Mouse (Mus musculus): ENCODE results near the gene Dnttip1. TPM values are rescaled to one million over a fixed set of nuclear protein-coding genes. Genes with fewer than 3 reads are reported as not detected.

The Dnttip1 gene
- total and polyA plus RNA-seq, 3 experiments: 20.6 to 59.9 TPM; not detected in 1

DNA sequence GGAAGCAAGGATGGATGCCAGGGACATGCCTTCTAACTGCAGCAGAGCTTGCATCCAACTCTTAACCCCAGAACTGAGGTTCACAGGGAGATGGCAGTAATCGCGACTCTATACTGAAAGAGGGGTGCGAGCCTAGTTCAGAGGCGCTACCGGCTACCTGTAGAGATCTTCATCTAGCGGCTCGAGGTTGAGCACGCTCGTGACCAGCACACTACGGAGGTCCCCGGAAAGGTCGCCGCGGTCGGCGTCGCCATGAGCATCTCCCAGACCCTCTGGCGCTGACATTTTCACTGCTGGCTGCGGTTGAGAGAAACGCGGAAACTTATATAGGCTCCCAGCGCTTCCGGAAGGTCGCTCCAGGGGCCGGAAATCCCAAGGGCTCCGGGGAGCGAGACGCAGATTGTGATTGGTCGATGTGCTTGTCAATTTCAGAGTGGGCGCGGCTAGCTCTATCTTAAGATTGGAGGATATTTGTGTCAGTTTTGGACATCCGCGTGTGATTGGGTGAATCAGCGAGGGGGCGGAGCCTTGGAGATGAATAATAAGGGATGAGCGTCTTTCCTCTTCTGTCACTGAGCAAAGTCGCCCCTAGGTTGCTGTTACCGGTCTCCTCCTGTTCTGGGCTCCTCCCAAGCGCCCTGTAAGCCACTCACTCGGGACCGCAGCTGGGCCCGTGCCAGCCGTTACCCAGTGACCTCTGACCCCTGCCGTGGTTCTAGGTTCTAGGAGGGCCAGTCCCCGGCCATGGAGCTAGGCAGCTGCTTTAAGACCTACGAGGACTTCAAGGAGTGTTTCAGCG, 58.9 kb downstream of the Dnttip1 start, which contains the start of the genes Acot8 and Zswim3:
Acot8 (minus strand) TSS at position 350 of the 799 bp plus-strand sequence.
Zswim3 (plus strand) TSS at position 566 of the 799 bp plus-strand sequence.
- peak; percentile 100 for DNase-seq (ENCODE audit: low read depth, low spot score)
- Histone ChIP-seq H3K36me3 (ENCODE audit: control insufficient read depth in 1 of 2, insufficient read depth in 2 of 2, low read length in 2 of 2) (peaks cover 0 to 18% of the 10 kb centered on the region in 2 experiments; a peak in 3 of 4 replicates), H3K27ac (ENCODE audit: control insufficient read depth, low read depth, low read length) (peak within 1 kb of the TSS; percentile 97), H3K4me1 (ENCODE audit: control insufficient read depth in 1 of 2, insufficient read depth in 2 of 2, low read length in 2 of 2) (peaks cover 7 to 17% of the 10 kb centered on the region in 2 experiments; a peak in 3 of 4 replicates), H3K27me3 (ENCODE audit: control insufficient read depth in 1 of 2, insufficient read depth in 2 of 2, low read length in 2 of 2) (no peaks in the 10 kb centered on the region), H3K79me2 (ENCODE audit: control insufficient read depth, insufficient read depth, low read length, poor library complexity) (peaks cover 30% of the 10 kb centered on the region), H3K9ac (ENCODE audit: control insufficient read depth, low read depth, low read length, poor library complexity, severe bottlenecking) (peak within 1 kb of the TSS; percentile 90), H3K9me3 (replicated peaks; ENCODE audit: insufficient read depth, low read length) (no peaks in the 10 kb centered on the region), H3K4me3 (ENCODE audit: control insufficient read depth in 1 of 2, insufficient read depth in 1 of 2, low read depth in 2 of 2, low read length in 2 of 2) (peak within 1 kb of the TSS; percentile 71 to 90)
- TF ChIP-seq POLR2AphosphoS5 (IDR thresholded peaks at IDR 0.05; ENCODE audit: borderline replicate concordance, low read depth, low read length): peak; percentile 31; the same call in 1 of the 2 replicates
- TF ChIP-seq ZMIZ1 (IDR thresholded peaks at IDR 0.05; ENCODE audit: low read depth, low read length): peak; percentile 98
- TF ChIP-seq TCF12 (IDR thresholded peaks at IDR 0.05; ENCODE audit: low read depth, low read length): peak; percentile 7; the same call in 1 of the 2 replicates
- peak; percentile 98 for TF ChIP-seq TBP (IDR thresholded peaks at IDR 0.05; ENCODE audit: low read depth, low read length)
- TF ChIP-seq POLR2A (IDR thresholded peaks at IDR 0.05; ENCODE audit: control insufficient read depth in 1 of 2, insufficient read depth in 1 of 2, low read depth in 1 of 2, low read length in 2 of 2, poor library complexity in 1 of 2): peak; percentile 87 to 99
- TF ChIP-seq ZKSCAN1 (IDR thresholded peaks at IDR 0.05; ENCODE audit: low read depth, low read length): no peak
- no peak for TF ChIP-seq MAX (IDR thresholded peaks at IDR 0.05; ENCODE audit: low read length)
- no peak for TF ChIP-seq SMC3 (IDR thresholded peaks at IDR 0.05; ENCODE audit: low read depth, low read length)
- no peak for TF ChIP-seq USF1 (IDR thresholded peaks at IDR 0.05; ENCODE audit: low read depth, low read length)
- peak; percentile 97 for TF ChIP-seq POLR2AphosphoS2 (IDR thresholded peaks at IDR 0.05; ENCODE audit: low read length)
- peak; percentile 62; the same call in 1 of the 2 replicates for TF ChIP-seq MYC (IDR thresholded peaks at IDR 0.05; ENCODE audit: low read depth, low read length)
- TF ChIP-seq MXI1 (IDR thresholded peaks at IDR 0.05; ENCODE audit: low read depth, low read length): peak; percentile 82
- 0 out of 2 replicates have a peak, but pooled peaks have one; percentile 39 for TF ChIP-seq NRF1 (IDR thresholded peaks at IDR 0.05; ENCODE audit: insufficient read depth, low read depth, low read length, poor library complexity, severe bottlenecking)
- no peak; the same call in 1 of the 2 replicates for TF ChIP-seq KAT2A (conservative IDR thresholded peaks at IDR 0.05; ENCODE audit: low read depth, low read length)
- TF ChIP-seq CHD2 (IDR thresholded peaks at IDR 0.05; ENCODE audit: low read length): peak; percentile 93
- peak; percentile 8; the same call in 1 of the 2 replicates for TF ChIP-seq ETS1 (IDR thresholded peaks at IDR 0.05; ENCODE audit: low read depth, low read length)
- TF ChIP-seq GABPA (IDR thresholded peaks at IDR 0.05; ENCODE audit: low read depth, low read length): no peak
- TF ChIP-seq CHD1 (IDR thresholded peaks at IDR 0.05; ENCODE audit: low read depth, low read length): no peak
- TF ChIP-seq NELFE (IDR thresholded peaks at IDR 0.05; ENCODE audit: low read depth, low read length): peak; percentile 99
- peak; percentile 92 for TF ChIP-seq ELF1 (IDR thresholded peaks at IDR 0.05; ENCODE audit: low read depth, low read length)
- peak; percentile 54; the same call in 1 of the 2 replicates for TF ChIP-seq MAZ (IDR thresholded peaks at IDR 0.05; ENCODE audit: low read depth, low read length)
- peak; percentile 83; the same call in 1 of the 2 replicates for TF ChIP-seq SIN3A (IDR thresholded peaks at IDR 0.05; ENCODE audit: low read length)
- peak; percentile 71 for TF ChIP-seq MYB (IDR thresholded peaks at IDR 0.05; ENCODE audit: low read depth, low read length)
- no peak for TF ChIP-seq ZC3H11A (IDR thresholded peaks at IDR 0.05; ENCODE audit: low read depth, low read length)
- no peak for TF ChIP-seq MEF2A (IDR thresholded peaks at IDR 0.05; ENCODE audit: extremely low read depth, insufficient replicate concordance, low read depth, low read length, poor library complexity, severe bottlenecking)
- TF ChIP-seq ZNF384 (IDR thresholded peaks at IDR 0.05; ENCODE audit: low read depth, low read length): no peak
- TF ChIP-seq HCFC1 (IDR thresholded peaks at IDR 0.05; ENCODE audit: low read depth, low read length): peak; percentile 89
- TF ChIP-seq MAFK (IDR thresholded peaks at IDR 0.05; ENCODE audit: borderline replicate concordance, low read depth, low read length): no peak

All from MEL (cell line).